Comparison of ENCODE assay signal across 21 mouse cellular contexts in genomic region chr2:142929226-142930112, GRCm38 (mm10). TPM values are rescaled to one million over a fixed set of nuclear protein-coding genes. Genes with fewer than 3 reads are reported as not detected.
A peak's percentile ranks its signal among the peaks of the same experiment; 100 is the strongest.
DNase-seq lines count a peak whose midpoint lies in the region; ATAC-seq and TF ChIP-seq lines count a peak whose summit lies in the region.
"Had no signal": no experiment of that assay in that cellular context is flagged by ENCODE, and none has a peak within 500 bp of the region (broad histone marks: within the 10 kb centered on the region; RNA-seq: fewer than 3 reads in every experiment).

No protein-coding gene starts in this region.

- ATAC-seq in forebrain, embryonic 13.5 days = peak; percentile 33; the same call in 1 of the 2 replicates
- ATAC-seq in kidney, embryonic 15.5 days (replicated peaks; ENCODE audit: low FRiP score) = no peak; the same call in 1 of the 2 replicates
- ATAC-seq in liver, embryonic 12.5 days = no peak
- no peak for ATAC-seq in intestine, postnatal 0 days
- ATAC-seq: midbrain, embryonic 13.5 days had no signal

- DNase-seq in forebrain, embryonic 10.5 days (ENCODE audit: extremely low spot score, low spot score) = no peak
- DNase-seq in kidney, adult 9 months = peak; percentile 50
- peak; percentile 79 for DNase-seq in liver, adult 2 months (ENCODE audit: extremely low read depth, low read depth, low spot score)
- DNase-seq: gastrocnemius, postnatal 36 days; heart, postnatal 36 days; kidney, postnatal 25 days; lung, postnatal 36 days; thymus, postnatal 25 days had no signal

- H3K27ac ChIP-seq in forebrain, embryonic 13.5 days = no peak overlapping the region
- no peak overlapping the region for H3K27ac ChIP-seq in forebrain, embryonic 10.5 days
- H3K27ac ChIP-seq in kidney, embryonic 15.5 days = no peak overlapping the region
- H3K27ac ChIP-seq in liver, adult 2 months (replicated peaks; ENCODE audit: insufficient read depth, low read depth, low read length) = no peak overlapping the region
- no peak overlapping the region for H3K27ac ChIP-seq in liver, embryonic 12.5 days
- H3K27ac ChIP-seq in intestine, postnatal 0 days (ENCODE audit: low read depth, low read length) = no peak overlapping the region
- H3K27ac ChIP-seq: embryonic facial prominence, embryonic 12.5 days; heart, embryonic 15.5 days; hindbrain, embryonic 13.5 days; limb, embryonic 12.5 days; liver, embryonic 14.5 days; lung, embryonic 15.5 days; midbrain, embryonic 13.5 days; stomach, embryonic 15.5 days had no signal

- H3K27me3 ChIP-seq in forebrain, embryonic 13.5 days = no peaks in the 10 kb centered on the region
- no peaks in the 10 kb centered on the region for H3K27me3 ChIP-seq in forebrain, embryonic 10.5 days (ENCODE audit: poor library complexity, severe bottlenecking)
- H3K27me3 ChIP-seq in kidney, embryonic 15.5 days = no peaks in the 10 kb centered on the region
- no peaks in the 10 kb centered on the region for H3K27me3 ChIP-seq in liver, adult 2 months (ENCODE audit: control insufficient read depth, insufficient read depth, low read length)
- H3K27me3 ChIP-seq in liver, embryonic 12.5 days (replicated peaks) = no peaks in the 10 kb centered on the region
- no peaks in the 10 kb centered on the region for H3K27me3 ChIP-seq in intestine, postnatal 0 days (replicated peaks; ENCODE audit: control insufficient read depth, insufficient read depth, low read length)
- H3K27me3 ChIP-seq: embryonic facial prominence, embryonic 12.5 days; heart, embryonic 15.5 days; hindbrain, embryonic 13.5 days; limb, embryonic 12.5 days; lung, embryonic 15.5 days; megakaryocyte, embryonic 14.5 days; midbrain, embryonic 13.5 days; stomach, embryonic 15.5 days had no signal

- H3K4me3 ChIP-seq in forebrain, embryonic 13.5 days = no peak overlapping the region
- no peak overlapping the region for H3K4me3 ChIP-seq in forebrain, embryonic 10.5 days
- H3K4me3 ChIP-seq in kidney, embryonic 15.5 days (replicated peaks) = no peak overlapping the region
- no peak overlapping the region for H3K4me3 ChIP-seq in liver, adult 2 months (ENCODE audit: insufficient read depth, low read depth, low read length)
- H3K4me3 ChIP-seq in liver, embryonic 12.5 days = no peak overlapping the region
- no peak overlapping the region for H3K4me3 ChIP-seq in intestine, postnatal 0 days (ENCODE audit: low read depth, low read length)
- H3K4me3 ChIP-seq: embryonic facial prominence, embryonic 12.5 days; heart, embryonic 15.5 days; hindbrain, embryonic 13.5 days; limb, embryonic 12.5 days; lung, embryonic 15.5 days; megakaryocyte, embryonic 14.5 days; midbrain, embryonic 13.5 days; stomach, embryonic 15.5 days had no signal

- TF ChIP-seq POLR2A in liver, adult 2 months (IDR thresholded peaks at IDR 0.05; ENCODE audit: extremely low read depth, insufficient read depth, low read length) = no peak

- no peak overlapping the region for H3K9ac ChIP-seq in forebrain, embryonic 13.5 days
- no peak overlapping the region for H3K9ac ChIP-seq in kidney, embryonic 15.5 days
- no peak overlapping the region for H3K9ac ChIP-seq in liver, adult 2 months (ENCODE audit: low read depth, low read length)
- H3K9ac ChIP-seq in liver, embryonic 12.5 days = no peak overlapping the region
- no peak overlapping the region for H3K9ac ChIP-seq in intestine, postnatal 0 days (ENCODE audit: low read depth, low read length)
- H3K9ac ChIP-seq: embryonic facial prominence, embryonic 12.5 days; heart, embryonic 15.5 days; hindbrain, embryonic 13.5 days; limb, embryonic 12.5 days; liver, embryonic 14.5 days; lung, embryonic 15.5 days; midbrain, embryonic 13.5 days; stomach, embryonic 15.5 days had no signal

- no peaks in the 10 kb centered on the region for H3K4me1 ChIP-seq in forebrain, embryonic 13.5 days
- H3K4me1 ChIP-seq in forebrain, embryonic 10.5 days = no peaks in the 10 kb centered on the region
- H3K4me1 ChIP-seq in kidney, embryonic 15.5 days = peaks cover 4% of the 10 kb centered on the region; the same call in 1 of the 2 replicates
- H3K4me1 ChIP-seq in liver, adult 2 months (ENCODE audit: control insufficient read depth, insufficient read depth, low read length) = peaks cover 7% of the 10 kb centered on the region
- no peaks in the 10 kb centered on the region for H3K4me1 ChIP-seq in liver, embryonic 12.5 days
- H3K4me1 ChIP-seq in intestine, postnatal 0 days (replicated peaks; ENCODE audit: control insufficient read depth, insufficient read depth, low read length) = no peaks in the 10 kb centered on the region
- H3K4me1 ChIP-seq: embryonic facial prominence, embryonic 12.5 days; heart, embryonic 15.5 days; limb, embryonic 12.5 days; lung, embryonic 15.5 days; megakaryocyte, embryonic 14.5 days; midbrain, embryonic 13.5 days; stomach, embryonic 15.5 days had no signal

- 80% methylated on average over 10 of the region's 10 CpGs for WGBS in forebrain, embryonic 13.5 days
- 91% methylated on average over 10 of the region's 10 CpGs for WGBS in forebrain, embryonic 10.5 days
- WGBS in kidney, embryonic 15.5 days = 79% methylated on average over 10 of the region's 10 CpGs
- WGBS in liver, adult 2 months = 66% methylated on average over 10 of the region's 10 CpGs
- 70% methylated on average over 10 of the region's 10 CpGs for WGBS in liver, embryonic 12.5 days (ENCODE audit: insufficient replicate concordance)
- WGBS in intestine, postnatal 0 days = 62% methylated on average over 10 of the region's 10 CpGs

- H3K4me2 ChIP-seq in forebrain, embryonic 13.5 days = no peak overlapping the region
- H3K4me2 ChIP-seq in kidney, embryonic 15.5 days = no peak overlapping the region
- H3K4me2 ChIP-seq in liver, embryonic 12.5 days = no peak overlapping the region
- no peak overlapping the region for H3K4me2 ChIP-seq in intestine, postnatal 0 days (replicated peaks; ENCODE audit: low read depth)
- H3K4me2 ChIP-seq: embryonic facial prominence, embryonic 12.5 days; heart, embryonic 15.5 days; hindbrain, embryonic 13.5 days; limb, embryonic 12.5 days; lung, embryonic 15.5 days; midbrain, embryonic 13.5 days; stomach, embryonic 15.5 days had no signal

- no peaks in the 10 kb centered on the region for H3K9me3 ChIP-seq in forebrain, embryonic 13.5 days (replicated peaks)
- no peaks in the 10 kb centered on the region for H3K9me3 ChIP-seq in forebrain, embryonic 10.5 days
- H3K9me3 ChIP-seq in kidney, embryonic 15.5 days (replicated peaks) = no peaks in the 10 kb centered on the region
- no peaks in the 10 kb centered on the region for H3K9me3 ChIP-seq in liver, embryonic 12.5 days (replicated peaks)
- no peaks in the 10 kb centered on the region for H3K9me3 ChIP-seq in intestine, postnatal 0 days (ENCODE audit: control insufficient read depth)
- H3K9me3 ChIP-seq: embryonic facial prominence, embryonic 12.5 days; heart, embryonic 15.5 days; hindbrain, embryonic 13.5 days; limb, embryonic 12.5 days; lung, embryonic 15.5 days; megakaryocyte, embryonic 14.5 days; midbrain, embryonic 13.5 days; stomach, embryonic 15.5 days had no signal

- no peaks in the 10 kb centered on the region for H3K79me2 ChIP-seq in liver, adult 2 months (ENCODE audit: control insufficient read depth, insufficient read depth, low read length)

- no peak for TF ChIP-seq CTCF in liver, adult 2 months (IDR thresholded peaks at IDR 0.05; ENCODE audit: low read depth, low read length)
- TF ChIP-seq CTCF in intestine, postnatal 0 days (IDR thresholded peaks at IDR 0.05; ENCODE audit: low read depth) = no peak

- no peaks in the 10 kb centered on the region for H3K36me3 ChIP-seq in forebrain, embryonic 13.5 days (ENCODE audit: poor library complexity, severe bottlenecking)
- no peaks in the 10 kb centered on the region for H3K36me3 ChIP-seq in forebrain, embryonic 10.5 days (replicated peaks)
- no peaks in the 10 kb centered on the region for H3K36me3 ChIP-seq in kidney, embryonic 15.5 days
- H3K36me3 ChIP-seq in liver, adult 2 months (ENCODE audit: control insufficient read depth, insufficient read depth, low read length) = no peaks in the 10 kb centered on the region
- no peaks in the 10 kb centered on the region for H3K36me3 ChIP-seq in liver, embryonic 12.5 days
- H3K36me3 ChIP-seq in intestine, postnatal 0 days (ENCODE audit: control insufficient read depth, insufficient read depth) = no peaks in the 10 kb centered on the region
- H3K36me3 ChIP-seq: embryonic facial prominence, embryonic 12.5 days; heart, embryonic 15.5 days; hindbrain, embryonic 13.5 days; limb, embryonic 12.5 days; lung, embryonic 15.5 days; midbrain, embryonic 13.5 days; stomach, embryonic 15.5 days had no signal

RNA-seq across cellular contexts. Expression of gene Kif16b, which starts 28.1 kb away (rescaled TPM):
- 4.1 and 4.2 TPM in 2 replicates for polyA plus RNA-seq in forebrain, embryonic 13.5 days (2015; fragmentation: Nextera tagmentation; extraction: Ambion mirVana)
- 6.8 and 8.5 TPM in 2 replicates for polyA plus RNA-seq in forebrain, embryonic 10.5 days (2016; fragmentation: Nextera tagmentation; extraction: Ambion mirVana)
- polyA plus RNA-seq in kidney, embryonic 15.5 days (2015; fragmentation: Nextera tagmentation; extraction: Ambion mirVana) = 15.1 and 17.0 TPM in 2 replicates
- total RNA-seq in liver, adult 2 months (2014; rRNA removed) = 18.4 and 19.3 TPM in 2 replicates
- 5.3 and 5.8 TPM in 2 replicates for polyA plus RNA-seq in liver, adult 2 months (2012; rRNA removed)
- 5.7 and 5.8 TPM in 2 replicates for polyA plus RNA-seq in liver, embryonic 12.5 days (2016; fragmentation: Nextera tagmentation; extraction: Ambion mirVana)
- 7.0 and 7.4 TPM in 2 replicates for polyA plus RNA-seq in intestine, postnatal 0 days (2015; fragmentation: Nextera tagmentation; extraction: Ambion mirVana)
